Mouse (Mus musculus): ENCODE data around the gene Rbp1.

GRCm38 (mm10) chr9:98490128-98490527, 67.4 kb downstream of the Rbp1 start:
- TF ChIP-seq CTCF (conservative IDR thresholded peaks at IDR 0.05; ENCODE audit: low read length) (no peak), NANOG (IDR thresholded peaks at IDR 0.05; ENCODE audit: borderline replicate concordance, low read length) (no peak), POU5F1 (IDR thresholded peaks at IDR 0.05; ENCODE audit: borderline replicate concordance, low read length) (no peak)
